Mouse (Mus musculus) thymus, adult 2 months (tissue): ENCODE measurements around the gene Wdr17. TPM values are rescaled to one million over a fixed set of nuclear protein-coding genes. Genes with fewer than 3 reads are reported as not detected.

Experiments
- DNase-seq: peaks from one replicate; pipeline ENCODE4 v3.0.0; 2021
- H3K27ac ChIP-seq: fragments of 200-500 bp; 2 replicates; pipeline ENCODE4 v1.5.1; 2012; ENCODE audit warnings: low read length, control low read depth; ENCODE audit not compliant: control insufficient read depth, insufficient read depth
- H3K27me3 ChIP-seq: fragments of 200-500 bp; 2 replicates; pipeline ENCODE4 v1.6.1; 2012; ENCODE audit warnings: mild to moderate bottlenecking, low read length, moderate library complexity, mixed read lengths; ENCODE audit not compliant: control insufficient read depth, insufficient read depth
- H3K36me3 ChIP-seq: fragments of 200-500 bp; 2 replicates; pipeline ENCODE4 v1.6.1; 2012; ENCODE audit warnings: mild to moderate bottlenecking, low read length, moderate library complexity; ENCODE audit not compliant: control insufficient read depth, insufficient read depth
- H3K4me1 ChIP-seq: fragments of 200-500 bp; replicated peaks from 2 replicates; pipeline ENCODE4 v1.6.1; 2012; ENCODE audit warnings: low read length; ENCODE audit not compliant: control insufficient read depth, insufficient read depth
- H3K4me3 ChIP-seq: fragments of 200-500 bp; 2 replicates; pipeline ENCODE4 v1.5.1; 2012; ENCODE audit warnings: mild to moderate bottlenecking, low read length, control low read depth, moderate library complexity; ENCODE audit not compliant: control insufficient read depth, insufficient read depth
- CTCF ChIP-seq: fragments of 200-500 bp; IDR thresholded peaks from 2 replicates; pipeline ENCODE4 v1.5.1; 2012; ENCODE audit warnings: mild to moderate bottlenecking, control low read depth, low read length, moderate library complexity, borderline replicate concordance; ENCODE audit not compliant: control insufficient read depth, poor library complexity, insufficient read depth; ENCODE audit errors: extremely low read depth
- POLR2A ChIP-seq: fragments of 200-500 bp; IDR thresholded peaks from 2 replicates; pipeline ENCODE4 v1.6.1; 2012; ENCODE audit warnings: mild to moderate bottlenecking, low read length, control low read depth, moderate library complexity; ENCODE audit not compliant: control insufficient read depth, poor library complexity, insufficient read depth; ENCODE audit errors: extremely low read depth
- WGBS: fragments of 180-500 bp; shearing (Covaris S2); methylation state at CpG from one replicate; pipeline ENCODE4 v1.1.7; 2018; 5-methylcytosine and 5-hydroxymethylcytosine counted together
- polyA plus RNA-seq: library from polyadenylated mRNA; depleted of rRNA; stranded (reverse); fragments of >200 nt; gene quantifications from 2 replicates; pipeline ENCODE4 v1.2.3, GENCODE M21; 2012

Wdr17 gene
- polyA plus RNA-seq, 1 experiment, result not detected

GRCm38 (mm10) chr8:54609336-54609735, 277.6 kb downstream of the Wdr17 start:
- WGBS, result 94% methylated on average over 2 of the region's 2 CpGs

GRCm38 (mm10) chr8:54603440-54603839, 283.5 kb downstream of the Wdr17 start:
- TF ChIP-seq CTCF (no peak), POLR2A (no peak)
- H3K27me3 ChIP-seq, result no peaks in the 10 kb centered on the region
- no peaks in the 10 kb centered on the region for H3K4me1 ChIP-seq
- H3K4me3 ChIP-seq, result no peak overlapping the region
- no peak for DNase-seq
- WGBS, result 40% methylated on average over 4 of the region's 4 CpGs
- H3K27ac ChIP-seq, result no peak overlapping the region
- H3K36me3 ChIP-seq, result no peaks in the 10 kb centered on the region

More at GRCm38 (mm10) chr8:54609336-54609735, 277.6 kb downstream of the Wdr17 start:
- no peak for TF ChIP-seq CTCF
- no peak for TF ChIP-seq POLR2A
- H3K4me3 ChIP-seq, result no peak overlapping the region
- H3K36me3 ChIP-seq, result no peaks in the 10 kb centered on the region
- DNase-seq, result no peak
- no peaks in the 10 kb centered on the region for H3K27me3 ChIP-seq
- H3K4me1 ChIP-seq, result no peaks in the 10 kb centered on the region
- H3K27ac ChIP-seq, result no peak overlapping the region

- Histone ChIP-seq H3K4me3 (no peak within 1 kb of the TSS), H3K27me3 (no peaks in the 10 kb centered on the region), H3K4me1 (no peaks in the 10 kb centered on the region), H3K36me3 (no peaks in the 10 kb centered on the region), H3K27ac (no peak within 1 kb of the TSS)
- TF ChIP-seq POLR2A (no peak), CTCF (no peak)
- DNase-seq, result no peak
- 80% methylated on average over 21 of the region's 21 CpGs for WGBS
Observed at GRCm38 (mm10) chr8:54600671-54601251, 286.2 kb downstream of the Wdr17 start, which contains the start of gene Spata4. Spata4 (plus strand) TSS chr8:54600781.

- DNase-seq, result no peak
- no peaks in the 10 kb centered on the region for H3K36me3 ChIP-seq
- H3K27ac ChIP-seq, result no peak overlapping the region
- H3K4me1 ChIP-seq, result no peaks in the 10 kb centered on the region
- 98% methylated on average over 2 of the region's 2 CpGs for WGBS
- no peak for TF ChIP-seq POLR2A
- TF ChIP-seq CTCF, result no peak
- H3K27me3 ChIP-seq, result no peaks in the 10 kb centered on the region
- H3K4me3 ChIP-seq, result no peak overlapping the region
Observed at GRCm38 (mm10) chr8:54597386-54597785, 289.6 kb downstream of the Wdr17 start.

DNA sequence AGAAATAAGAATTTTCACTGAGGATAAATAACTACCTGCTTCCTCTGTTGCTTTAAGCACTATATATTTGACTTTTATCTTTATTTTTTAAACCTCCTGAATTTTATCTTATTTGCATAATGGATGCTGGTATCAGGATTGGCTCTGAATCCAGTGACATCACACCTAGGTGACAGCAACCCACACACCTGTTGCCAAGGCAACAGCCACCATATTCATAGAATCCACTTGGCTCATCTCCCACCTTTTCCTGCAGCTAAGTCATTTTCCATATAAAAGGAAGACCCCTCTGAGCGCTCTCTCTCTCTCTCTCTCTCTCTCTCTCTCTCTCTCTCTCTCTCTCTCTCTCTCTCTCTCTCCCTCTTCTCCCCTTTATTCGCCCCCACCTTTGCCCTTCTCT, 290.0 kb downstream of the Wdr17 start:
- DNase-seq, result no peak
- Histone ChIP-seq H3K27me3 (no peaks in the 10 kb centered on the region), H3K4me3 (no peak overlapping the region), H3K36me3 (no peaks in the 10 kb centered on the region), H3K27ac (no peak overlapping the region), H3K4me1 (no peaks in the 10 kb centered on the region)
- 91% methylated on average over 2 of the region's 2 CpGs for WGBS
- no peak for TF ChIP-seq CTCF
- TF ChIP-seq POLR2A, result no peak

- no peak overlapping the region for H3K4me3 ChIP-seq
- WGBS, result 86% methylated on average over 2 of the region's 2 CpGs
- DNase-seq, result no peak
- H3K4me1 ChIP-seq, result no peaks in the 10 kb centered on the region
- H3K27ac ChIP-seq, result no peak overlapping the region
- H3K36me3 ChIP-seq, result no peaks in the 10 kb centered on the region
- H3K27me3 ChIP-seq, result no peaks in the 10 kb centered on the region
- no peak for TF ChIP-seq CTCF
Observed at GRCm38 (mm10) chr8:54596051-54596450, 290.9 kb downstream of the Wdr17 start.

GRCm38 (mm10) chr8:54594634-54595033, 292.4 kb downstream of the Wdr17 start:
- 98% methylated on average over 5 of the region's 5 CpGs for WGBS

More at GRCm38 (mm10) chr8:54594634-54595033, 292.4 kb downstream of the Wdr17 start:
- Histone ChIP-seq H3K27ac (no peak overlapping the region), H3K27me3 (no peaks in the 10 kb centered on the region), H3K4me1 (no peaks in the 10 kb centered on the region), H3K4me3 (no peak overlapping the region), H3K36me3 (no peaks in the 10 kb centered on the region)
- no peak for DNase-seq
- TF ChIP-seq POLR2A (no peak), CTCF (no peak)
